Mouse (Mus musculus): Measurements from ENCODE around the gene Pde6b. TPM values are rescaled to one million over a fixed set of nuclear protein-coding genes. Genes with fewer than 3 reads are reported as not detected.

Gene Pde6b
- total RNA-seq, 2 experiments from 2014 or later, result not detected

GRCm38 (mm10) chr5:108385632-108386031, 2.6 kb upstream of the Pde6b start:
- ATAC-seq (replicated peaks; ENCODE audit: poor library complexity, severe bottlenecking), result no peak

GRCm38 (mm10) chr5:108386449-108386848, 1.7 kb upstream of the Pde6b start:
- ATAC-seq (replicated peaks; ENCODE audit: poor library complexity, severe bottlenecking), result no peak

DNA sequence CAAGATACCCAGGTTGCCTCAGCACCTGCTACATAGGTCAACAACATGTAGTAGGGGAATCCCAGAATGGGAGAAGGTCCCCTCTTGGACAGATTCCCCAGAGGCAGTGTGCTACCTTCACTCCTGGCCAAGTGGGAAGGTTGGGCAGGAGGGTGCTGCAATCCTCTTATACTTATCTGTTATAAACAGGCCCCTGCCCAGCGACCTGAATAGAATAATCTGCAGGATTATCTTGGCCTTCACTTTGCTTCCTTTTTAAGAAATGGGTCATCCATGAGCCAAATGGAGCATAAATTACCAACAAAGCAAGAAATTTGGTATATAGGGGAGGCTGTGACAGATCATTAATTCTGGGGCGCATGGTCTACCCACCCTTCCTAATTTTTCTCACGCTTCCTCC, 1.6 kb downstream of the Pde6b start:
- no peak for ATAC-seq (replicated peaks; ENCODE audit: poor library complexity, severe bottlenecking)

DNA sequence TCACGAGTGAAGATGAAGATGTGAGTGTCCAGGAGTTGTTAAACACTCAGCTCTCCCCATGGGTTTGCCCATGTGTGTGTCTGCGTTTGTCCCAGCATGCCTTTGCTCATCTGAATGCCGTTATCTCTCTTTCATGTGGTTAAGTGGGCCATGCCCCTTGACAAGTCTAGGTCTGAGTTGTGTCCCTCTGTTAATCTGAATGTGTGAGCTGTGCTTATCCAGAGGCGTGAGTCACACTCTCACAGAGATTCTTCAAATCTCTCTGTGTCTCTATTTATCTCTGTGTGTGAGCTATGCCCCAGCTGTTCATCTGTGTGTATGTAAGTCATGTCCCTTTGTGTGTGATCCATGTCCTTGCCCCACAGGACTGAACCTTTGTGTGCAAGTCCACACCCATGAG, 15.3 kb downstream of the Pde6b start:
- no peak for ATAC-seq (replicated peaks; ENCODE audit: poor library complexity, severe bottlenecking)

DNA sequence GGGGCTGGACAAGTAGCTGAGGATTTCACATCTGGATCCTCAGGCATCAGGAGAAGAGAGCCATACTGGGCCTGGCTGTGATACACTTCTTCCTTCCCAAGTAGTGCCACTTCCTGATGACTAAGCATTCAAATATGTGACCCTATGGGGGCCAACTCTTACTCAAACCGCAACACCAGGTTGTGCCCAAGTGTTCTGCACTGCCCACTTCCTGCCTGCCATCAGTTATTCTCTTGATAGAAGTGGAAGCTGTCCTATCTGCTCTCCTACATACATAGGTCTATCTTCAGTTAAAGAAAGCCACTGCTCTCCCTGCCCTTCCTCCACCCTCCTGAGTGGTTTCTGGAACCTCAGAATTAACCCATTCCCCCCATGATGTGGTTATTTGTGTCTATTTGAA, 17.3 kb downstream of the Pde6b start:
- ATAC-seq (replicated peaks; ENCODE audit: poor library complexity, severe bottlenecking), result peak; percentile 94

DNA sequence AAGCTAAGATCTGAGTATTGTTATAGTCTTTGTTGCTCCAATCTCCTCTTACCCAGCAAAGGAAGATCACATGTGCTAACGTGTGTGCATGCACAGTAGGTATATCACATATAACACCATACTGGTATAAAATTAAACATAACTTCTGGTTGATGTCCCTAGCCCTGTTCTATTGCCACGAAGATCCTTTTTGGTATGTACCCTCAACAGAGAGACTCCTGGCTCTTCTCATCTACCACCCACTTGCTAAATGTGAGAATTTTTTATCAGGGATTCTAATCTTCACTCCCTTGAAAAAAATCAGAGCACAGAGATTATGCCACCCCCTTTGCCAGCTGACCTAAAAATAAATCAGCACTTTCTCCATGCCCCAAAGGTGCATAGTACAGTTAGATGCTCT, 18.8 kb downstream of the Pde6b start:
- no peak for ATAC-seq (replicated peaks; ENCODE audit: poor library complexity, severe bottlenecking)

DNA sequence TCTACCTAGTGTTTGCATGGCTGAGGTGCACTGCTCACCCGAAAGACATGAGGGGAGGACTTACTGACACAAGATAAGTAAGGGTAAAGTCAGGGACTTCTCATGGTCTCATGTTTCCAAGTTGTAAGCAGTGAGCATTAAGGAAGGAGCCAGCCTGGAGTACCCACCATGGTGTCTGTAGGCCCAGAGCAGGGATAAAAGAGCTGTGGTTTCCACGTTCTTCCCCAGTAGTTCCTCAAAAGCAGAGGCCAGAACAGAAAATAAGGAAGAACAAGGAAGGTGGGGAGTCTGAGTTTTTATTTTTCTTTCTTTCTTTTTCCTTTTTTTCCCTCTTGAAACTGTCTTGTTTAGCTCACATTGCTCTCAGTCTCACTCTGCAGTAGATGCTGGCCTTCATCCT, 26.5 kb downstream of the Pde6b start:
- ATAC-seq (replicated peaks; ENCODE audit: poor library complexity, severe bottlenecking), result peak; percentile 87

DNA sequence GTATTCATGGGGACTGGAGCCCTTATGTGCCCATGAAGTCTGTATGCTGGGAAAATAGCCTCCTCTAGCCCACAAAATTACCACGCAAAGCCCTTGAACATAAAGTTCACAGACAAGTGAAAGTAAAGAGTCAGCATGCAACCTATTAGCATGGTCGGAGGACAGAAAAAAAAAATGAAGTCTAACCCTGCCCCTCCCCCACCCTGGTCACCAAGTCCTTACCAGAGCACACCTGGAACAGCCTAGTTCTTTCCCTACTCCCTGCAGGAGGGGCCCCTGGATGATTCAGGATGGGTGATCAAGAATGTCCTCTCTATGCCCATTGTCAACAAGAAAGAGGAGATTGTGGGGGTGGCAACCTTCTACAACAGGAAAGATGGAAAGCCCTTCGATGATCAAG, 34.5 kb downstream of the Pde6b start:
- no peak for ATAC-seq (replicated peaks; ENCODE audit: poor library complexity, severe bottlenecking)

DNA sequence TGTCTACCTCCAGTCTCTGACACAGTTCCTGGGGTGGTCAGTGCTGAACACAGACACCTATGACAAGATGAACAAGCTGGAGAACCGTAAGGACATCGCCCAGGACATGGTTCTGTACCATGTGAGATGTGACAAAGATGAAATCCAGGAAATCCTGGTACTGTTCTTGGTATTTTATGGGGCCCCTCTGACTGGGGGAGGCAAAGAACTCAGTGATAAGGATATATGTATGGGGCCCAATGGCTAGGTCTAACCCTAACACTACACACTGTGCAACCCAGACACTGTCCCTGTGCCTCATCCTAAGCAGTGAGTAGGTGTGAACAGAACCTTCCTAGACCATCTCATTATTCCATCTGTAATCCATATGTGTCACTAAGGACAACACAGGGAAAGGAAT, 35.2 kb downstream of the Pde6b start:
- ATAC-seq (replicated peaks; ENCODE audit: poor library complexity, severe bottlenecking), result no peak

DNA sequence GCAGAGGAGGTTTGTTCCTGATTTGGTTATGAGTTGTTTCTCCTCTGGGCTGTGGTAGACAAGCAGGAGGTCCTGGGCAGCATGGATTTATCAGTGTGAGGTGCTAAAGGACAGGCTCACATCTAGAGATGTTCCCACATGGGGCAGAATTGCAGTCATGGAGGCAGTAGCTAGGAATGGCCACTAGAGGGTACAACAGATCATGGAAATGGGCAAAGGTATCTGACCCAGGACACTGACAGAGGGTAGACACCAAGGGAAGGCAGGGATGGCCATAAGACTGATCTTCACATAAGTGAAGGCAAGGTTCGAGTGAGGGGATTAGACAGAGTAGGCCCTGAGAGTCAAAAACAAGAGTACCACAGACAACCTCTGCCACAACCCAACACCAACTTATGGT, 39.0 kb downstream of the Pde6b start:
- ATAC-seq (replicated peaks; ENCODE audit: poor library complexity, severe bottlenecking), result peak; percentile 93

DNA sequence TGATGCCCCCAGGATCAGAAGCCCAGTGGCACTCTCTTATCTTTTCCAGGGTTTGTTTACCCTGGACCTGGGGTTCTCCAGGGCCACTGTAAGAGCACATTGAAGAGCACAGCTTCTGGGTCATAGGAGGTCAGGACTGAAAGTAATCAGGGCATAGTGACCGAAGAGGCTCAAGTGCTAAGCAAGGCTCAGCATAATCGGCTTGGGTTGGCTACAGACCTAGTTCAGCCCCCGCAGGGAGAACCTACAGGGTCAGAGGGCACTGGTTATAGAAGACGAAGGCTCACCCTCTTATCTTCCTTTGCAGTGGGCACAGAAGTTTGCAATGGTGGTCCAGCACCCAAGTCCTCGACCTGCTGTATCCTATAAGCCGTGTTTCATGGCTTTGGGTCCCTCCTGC, 43.0 kb downstream of the Pde6b start:
- ATAC-seq (replicated peaks; ENCODE audit: poor library complexity, severe bottlenecking), result no peak

- peak; percentile 98 for ATAC-seq (replicated peaks; ENCODE audit: poor library complexity, severe bottlenecking)
Measured at GRCm38 (mm10) chr5:108433804-108434587, 45.8 kb downstream of the Pde6b start, which contains the start of gene Atp5k. Gene Atp5k (minus strand): TSS chr5:108434448.

DNA sequence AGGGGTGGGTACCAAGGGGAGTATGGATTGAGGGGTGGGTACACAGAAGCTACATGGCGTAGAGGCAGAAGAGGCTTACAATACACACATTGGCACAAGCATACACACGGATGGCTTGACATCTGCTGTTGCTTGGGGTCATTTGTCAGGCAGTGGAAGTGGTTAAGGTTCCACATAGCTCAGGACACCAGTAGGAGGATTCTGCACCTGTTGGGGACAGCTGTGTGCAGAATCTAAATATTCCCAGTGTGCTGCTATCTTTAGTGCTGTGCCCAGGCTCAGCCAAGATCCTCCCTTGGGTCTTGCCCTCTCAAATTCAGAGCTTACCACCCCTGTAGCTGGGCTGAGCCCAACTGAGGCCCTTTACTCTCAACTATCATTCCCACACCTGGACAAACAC, 47.9 kb downstream of the Pde6b start:
- no peak for ATAC-seq (replicated peaks; ENCODE audit: poor library complexity, severe bottlenecking)

DNA sequence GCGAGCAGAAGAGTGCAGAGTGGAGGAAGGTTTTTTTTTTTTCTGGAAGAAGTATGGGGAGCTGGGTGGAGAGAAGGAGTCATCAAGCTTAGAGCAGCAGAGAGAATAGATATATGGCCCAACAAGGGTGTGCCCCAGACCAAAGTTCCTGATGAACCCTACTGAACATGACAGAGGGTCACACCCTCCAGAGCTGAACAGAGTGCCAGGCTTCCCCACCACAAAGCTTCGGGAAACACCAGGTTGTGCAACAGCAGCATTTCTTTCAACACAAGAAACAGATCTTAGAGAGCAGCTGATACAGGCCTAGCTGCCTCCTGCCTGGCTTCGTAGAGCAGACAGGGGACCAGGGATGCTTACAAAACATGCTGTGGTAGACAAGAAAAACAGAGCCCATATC, 58.8 kb downstream of the Pde6b start:
- ATAC-seq (replicated peaks; ENCODE audit: poor library complexity, severe bottlenecking), result peak; percentile 63

GRCm38 (mm10) chr5:108447857-108448256, 59.7 kb downstream of the Pde6b start:
- ATAC-seq (replicated peaks; ENCODE audit: poor library complexity, severe bottlenecking), result peak; percentile 45

- peak; percentile 76 for ATAC-seq (replicated peaks; ENCODE audit: poor library complexity, severe bottlenecking)
Measured at GRCm38 (mm10) chr5:108448785-108449668, 60.8 kb downstream of the Pde6b start, which contains the start of gene Mfsd7a. Gene Mfsd7a (minus strand): TSS chr5:108448891.

DNA sequence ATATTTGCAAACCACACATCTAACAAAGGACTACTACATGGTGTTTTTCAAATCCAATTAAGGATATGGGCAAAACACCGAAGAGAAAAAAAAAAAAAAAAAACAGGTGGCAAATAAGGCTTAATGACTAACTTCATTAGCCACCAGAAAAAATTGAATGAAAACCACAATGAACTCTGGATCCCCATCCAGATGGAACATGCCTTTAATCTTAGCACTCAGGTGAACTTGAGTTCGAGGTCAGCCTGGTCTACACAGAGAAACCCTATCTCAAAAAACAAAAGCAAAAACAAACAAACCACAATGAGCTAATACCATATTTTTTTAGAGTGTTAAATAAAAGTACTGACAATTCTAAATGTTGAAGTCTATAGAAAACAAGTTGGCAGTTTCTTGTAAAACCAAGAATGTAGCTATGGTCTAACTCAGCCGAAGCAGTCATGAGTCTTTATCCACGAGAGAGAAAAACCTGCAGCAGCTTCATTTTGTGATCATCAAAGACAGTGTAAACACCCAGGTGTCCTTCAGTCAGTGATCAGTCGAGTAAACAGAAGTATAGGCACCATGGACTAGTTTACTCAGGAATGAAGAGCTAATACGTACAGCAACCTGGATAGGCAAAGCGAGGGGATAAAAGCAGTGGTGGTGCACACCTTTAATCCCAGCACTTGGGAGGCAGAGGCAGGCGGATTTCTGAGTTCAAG, 62.8 kb downstream of the Pde6b start:
- ATAC-seq (replicated peaks; ENCODE audit: poor library complexity, severe bottlenecking), result no peak

GRCm38 (mm10) chr5:108451611-108452010, 63.4 kb downstream of the Pde6b start:
- no peak for ATAC-seq (replicated peaks; ENCODE audit: poor library complexity, severe bottlenecking)

GRCm38 (mm10) chr5:108452422-108452821, 64.2 kb downstream of the Pde6b start:
- no peak for ATAC-seq (replicated peaks; ENCODE audit: poor library complexity, severe bottlenecking)

- ATAC-seq (replicated peaks; ENCODE audit: poor library complexity, severe bottlenecking), result no peak
Measured at GRCm38 (mm10) chr5:108454094-108454493, 65.9 kb downstream of the Pde6b start.

DNA sequence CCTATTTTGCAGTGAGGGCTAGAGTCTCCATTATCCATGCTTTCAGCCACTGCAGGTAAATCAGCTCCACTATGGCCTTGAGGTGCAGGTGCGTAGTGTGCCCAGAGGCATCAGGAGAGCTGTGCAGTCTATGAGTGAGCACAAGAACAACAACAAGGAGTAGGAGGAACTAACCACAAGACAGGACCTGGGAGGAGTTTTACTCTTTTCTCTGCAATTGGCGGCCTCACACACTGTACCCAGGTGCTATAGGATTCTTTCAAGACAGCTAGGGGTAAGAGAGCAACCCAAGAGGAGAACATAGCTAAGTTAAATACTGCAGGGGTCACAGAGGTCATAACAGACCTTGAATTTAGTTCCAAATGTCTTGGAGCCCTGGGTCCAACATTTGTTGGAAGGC, 70.5 kb downstream of the Pde6b start:
- ATAC-seq (replicated peaks; ENCODE audit: poor library complexity, severe bottlenecking), result no peak
